Mouse (Mus musculus) right cerebral cortex, postnatal 10 days (tissue): ENCODE measurements around the gene Glis3.
A peak's percentile ranks its signal among the peaks of the same experiment; 100 is the strongest.

Experiments used
- DNase-seq, 2 experiments: peaks; one replicate each; pipeline ENCODE4 v3.0.0; 2021; ENCODE audit warnings: low spot score in 2 of 2

Gene Glis3

GRCm38 (mm10) chr19:28328444-28329110, 351.3 kb downstream of the Glis3 start:
- no peak for DNase-seq

GRCm38 (mm10) chr19:28327536-28327935, 352.3 kb downstream of the Glis3 start:
- no peak for DNase-seq

- DNase-seq = no peak
These were observed 373.8 kb downstream of the Glis3 start for GRCm38 (mm10) chr19:28306036-28306435.

- no peak for DNase-seq
These were observed 374.4 kb downstream of the Glis3 start for GRCm38 (mm10) chr19:28305510-28305909.

- DNase-seq = no peak
These were observed 377.0 kb downstream of the Glis3 start for GRCm38 (mm10) chr19:28302831-28303242.

GRCm38 (mm10) chr19:28300226-28300625, 379.7 kb downstream of the Glis3 start:
- DNase-seq = no peak

GRCm38 (mm10) chr19:28299211-28299775, 380.6 kb downstream of the Glis3 start:
- no peak for DNase-seq

- peak; percentile 28 to 33 for DNase-seq
These were observed 381.2 kb downstream of the Glis3 start for GRCm38 (mm10) chr19:28298669-28299068.

- no peak for DNase-seq
These were observed 388.3 kb downstream of the Glis3 start for GRCm38 (mm10) chr19:28291596-28291995.

- peak; percentile 26 to 34 for DNase-seq
These were observed 390.4 kb downstream of the Glis3 start for GRCm38 (mm10) chr19:28289457-28289856.

- no peak for DNase-seq
These were observed 392.4 kb downstream of the Glis3 start for GRCm38 (mm10) chr19:28287431-28287830.

- DNase-seq = no peak
These were observed 395.7 kb downstream of the Glis3 start for GRCm38 (mm10) chr19:28284098-28284569.

GRCm38 (mm10) chr19:28283241-28284097, 396.4 kb downstream of the Glis3 start:
- no peak for DNase-seq

- no peak for DNase-seq
These were observed 398.5 kb downstream of the Glis3 start for GRCm38 (mm10) chr19:28281405-28281804.

- DNase-seq = no peak
These were observed 402.8 kb downstream of the Glis3 start for GRCm38 (mm10) chr19:28277104-28277503.

GRCm38 (mm10) chr19:28274501-28274900, 405.4 kb downstream of the Glis3 start:
- no peak for DNase-seq

GRCm38 (mm10) chr19:28273946-28274345, 405.9 kb downstream of the Glis3 start:
- no peak for DNase-seq

GRCm38 (mm10) chr19:28266850-28267249, 413.0 kb downstream of the Glis3 start:
- no peak for DNase-seq

- DNase-seq = no peak
These were observed 414.1 kb downstream of the Glis3 start for GRCm38 (mm10) chr19:28265776-28266175.

GRCm38 (mm10) chr19:28258907-28259675, 420.8 kb downstream of the Glis3 start:
- DNase-seq = no peak

GRCm38 (mm10) chr19:28258480-28258879, 421.4 kb downstream of the Glis3 start:
- DNase-seq = no peak

- no peak for DNase-seq
These were observed 432.5 kb downstream of the Glis3 start for GRCm38 (mm10) chr19:28247345-28247744.
